Comparison of ENCODE assay signal across 30 mouse cellular contexts in genomic region chr10:117283871-117284577, GRCm38 (mm10). TPM values are rescaled to one million over a fixed set of nuclear protein-coding genes. Genes with fewer than 3 reads are reported as not detected.
"Had no signal": no experiment of that assay in that cellular context is flagged by ENCODE, and none has a peak within 500 bp of the region (broad histone marks: within the 10 kb centered on the region; RNA-seq: fewer than 3 reads in every experiment).

No protein-coding gene starts in this region.

- H3K9me3 ChIP-seq: lung, embryonic 15.5 days had no signal

- H3K4me3 ChIP-seq: left cerebral cortex, adult 2 months; lung, embryonic 15.5 days had no signal

- DNase-seq: kidney, adult 9 months; kidney, postnatal 25 days; layer of hippocampus, postnatal 36 days; lung, adult 18-20 months; lung, postnatal 10 days; lung, postnatal 36 days; midbrain, embryonic 14.5 days; thymus, adult 18-20 months; thymus, postnatal 14 days; thymus, postnatal 4 days had no signal

- H3K27ac ChIP-seq: kidney, postnatal 0 days; left cerebral cortex, adult 2 months; liver, embryonic 14.5 days; lung, embryonic 15.5 days had no signal

- H3K9ac ChIP-seq: liver, embryonic 14.5 days; lung, embryonic 15.5 days had no signal

- H3K27me3 ChIP-seq: lung, embryonic 15.5 days had no signal

- H3K36me3 ChIP-seq: lung, embryonic 15.5 days had no signal

- H3K4me2 ChIP-seq: liver, embryonic 11.5 days; lung, embryonic 15.5 days; midbrain, embryonic 11.5 days had no signal

- H3K4me1 ChIP-seq: lung, embryonic 15.5 days had no signal

RNA-seq across cellular contexts. Expression of gene Lyz1, which starts 8.6 kb away (rescaled TPM):
- total RNA-seq: megakaryocyte-erythroid progenitor cell, adult 5-6 weeks; midbrain, postnatal 0 days had no signal
- polyA plus RNA-seq: limb, embryonic 11.5 days; liver, embryonic 11.5 days; midbrain, embryonic 11.5 days; midbrain, embryonic 14.5 days; midbrain, postnatal 0 days; neural tube, embryonic 11.5 days; neural tube, embryonic 14.5 days had no signal

RNA-seq across cellular contexts. Expression of gene 9530003J23Rik, which starts 45.5 kb away (rescaled TPM):
- total RNA-seq: layer of hippocampus, adult 8-10 months; layer of hippocampus, postnatal 10 days; layer of hippocampus, postnatal 36 days; left cerebral cortex, adult 2 months; left cerebral cortex, postnatal 10 days; left cerebral cortex, postnatal 36 days; megakaryocyte progenitor cell, adult 5-6 weeks; megakaryocyte-erythroid progenitor cell, adult 5-6 weeks; midbrain, postnatal 0 days had no signal
- polyA plus RNA-seq: kidney, postnatal 0 days; limb, embryonic 14.5 days; liver, embryonic 11.5 days; liver, embryonic 14.5 days; lung, embryonic 15.5 days; midbrain, embryonic 14.5 days; neural tube, embryonic 11.5 days; neural tube, embryonic 14.5 days; small intestine, adult 2 months; spleen, adult 2 months; stomach, embryonic 16.5 days had no signal
